Mouse (Mus musculus): ENCODE measurements around the gene Rpl34. TPM values are rescaled to one million over a fixed set of nuclear protein-coding genes. Genes with fewer than 3 reads are reported as not detected.

Rpl34 gene
- 949 and 1,083 TPM in 2 replicates for polyA plus RNA-seq (2016; fragmentation: Nextera tagmentation; extraction: Ambion mirVana)

DNA sequence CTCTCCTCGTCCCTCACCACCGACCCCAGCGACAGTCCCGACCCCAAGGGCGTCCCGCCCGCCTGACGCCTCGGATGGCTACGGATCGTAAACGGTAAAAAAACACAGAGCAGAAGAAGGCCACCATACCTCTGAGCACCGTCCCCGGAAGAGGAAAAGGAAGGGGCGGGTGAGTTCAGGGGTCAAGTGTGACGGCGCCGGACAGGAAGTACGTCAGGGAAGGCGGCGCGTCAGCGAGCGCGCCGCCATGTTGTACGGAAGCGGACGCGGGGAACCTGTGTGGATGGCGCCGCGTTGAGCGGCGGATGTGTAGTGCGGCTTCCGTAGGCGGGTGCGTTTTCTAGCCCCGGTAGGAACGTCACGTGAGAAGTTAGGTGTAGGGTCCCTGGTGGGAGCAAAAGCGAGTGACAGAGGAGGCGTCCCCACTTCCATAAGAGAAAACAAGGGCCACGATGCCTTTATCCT, at the start of gene Rpl34:
Gene Rpl34, minus strand, starts transcription at position 210 of the 465 bp plus-strand sequence.
- no peaks in the 10 kb centered on the region for H3K9me3 ChIP-seq (replicated peaks)
- H3K4me1 ChIP-seq, result peaks cover 24% of the 10 kb centered on the region
- H3K27ac ChIP-seq, result peak within 1 kb of the TSS; percentile 98
- peak; percentile 97 for DNase-seq (ENCODE audit: low spot score)
- no peaks in the 10 kb centered on the region for H3K27me3 ChIP-seq (ENCODE audit: low read depth, poor library complexity, severe bottlenecking)
- peaks cover 40% of the 10 kb centered on the region for H3K36me3 ChIP-seq
- peak within 1 kb of the TSS; percentile 97 for H3K4me3 ChIP-seq
- WGBS, result under 1% methylated on average over 45 of the region's 45 CpGs

DNA sequence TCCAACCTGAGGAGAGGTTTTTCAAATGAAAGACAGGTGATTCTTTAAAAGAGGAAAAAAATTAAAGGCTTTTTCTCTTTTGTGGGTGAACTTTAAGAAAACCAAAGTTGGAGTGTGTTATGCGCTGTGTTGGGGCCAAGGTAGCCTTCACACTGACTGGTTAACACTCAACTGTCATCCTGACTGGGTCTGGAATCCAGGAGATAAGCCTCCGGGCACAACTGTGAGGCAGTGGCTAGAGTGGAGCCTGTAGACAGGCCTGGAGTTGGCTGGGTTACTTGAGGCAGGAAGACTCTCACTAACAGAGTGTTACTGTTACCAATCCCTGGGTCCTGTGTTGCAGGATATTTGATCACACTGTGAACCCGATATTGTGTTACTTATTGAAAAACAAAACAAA, 38.0 kb upstream of the Rpl34 start:
- no peaks in the 10 kb centered on the region for H3K36me3 ChIP-seq
- no peaks in the 10 kb centered on the region for H3K27me3 ChIP-seq (ENCODE audit: low read depth, poor library complexity, severe bottlenecking)
- WGBS, result 81% methylated on average over 3 of the region's 3 CpGs
- no peak for DNase-seq (ENCODE audit: low spot score)
- no peaks in the 10 kb centered on the region for H3K4me1 ChIP-seq
- H3K4me3 ChIP-seq, result no peak overlapping the region
- no peak overlapping the region for H3K27ac ChIP-seq
- H3K9me3 ChIP-seq (replicated peaks), result no peaks in the 10 kb centered on the region

DNA sequence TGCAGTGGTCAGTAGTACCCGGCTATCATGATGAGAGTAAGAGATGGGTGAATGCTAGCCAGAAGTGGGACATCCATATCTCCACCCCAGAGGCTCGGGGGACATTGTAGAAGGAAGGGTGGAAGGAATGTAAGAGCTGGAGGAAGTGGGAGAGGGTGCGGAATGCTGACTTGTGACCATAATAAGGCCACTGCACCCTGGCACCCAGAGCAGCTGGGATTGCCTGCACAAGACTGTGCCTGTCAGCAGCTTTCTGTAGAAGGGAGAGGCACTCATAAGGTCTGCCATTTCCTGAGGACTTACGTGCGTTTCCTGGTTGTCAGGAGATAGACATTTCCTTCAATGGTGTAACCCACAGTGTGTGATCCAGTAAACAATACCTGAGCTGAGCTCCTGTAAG, 33.9 kb upstream of the Rpl34 start:
- Histone ChIP-seq H3K36me3 (no peaks in the 10 kb centered on the region), H3K27ac (no peak overlapping the region), H3K4me3 (no peak overlapping the region), H3K27me3 (ENCODE audit: low read depth, poor library complexity, severe bottlenecking) (no peaks in the 10 kb centered on the region), H3K9me3 (replicated peaks) (no peaks in the 10 kb centered on the region), H3K4me1 (peaks cover 10% of the 10 kb centered on the region)
- WGBS, result 83% methylated on average over 5 of the region's 5 CpGs
- DNase-seq (ENCODE audit: low spot score), result no peak

DNA sequence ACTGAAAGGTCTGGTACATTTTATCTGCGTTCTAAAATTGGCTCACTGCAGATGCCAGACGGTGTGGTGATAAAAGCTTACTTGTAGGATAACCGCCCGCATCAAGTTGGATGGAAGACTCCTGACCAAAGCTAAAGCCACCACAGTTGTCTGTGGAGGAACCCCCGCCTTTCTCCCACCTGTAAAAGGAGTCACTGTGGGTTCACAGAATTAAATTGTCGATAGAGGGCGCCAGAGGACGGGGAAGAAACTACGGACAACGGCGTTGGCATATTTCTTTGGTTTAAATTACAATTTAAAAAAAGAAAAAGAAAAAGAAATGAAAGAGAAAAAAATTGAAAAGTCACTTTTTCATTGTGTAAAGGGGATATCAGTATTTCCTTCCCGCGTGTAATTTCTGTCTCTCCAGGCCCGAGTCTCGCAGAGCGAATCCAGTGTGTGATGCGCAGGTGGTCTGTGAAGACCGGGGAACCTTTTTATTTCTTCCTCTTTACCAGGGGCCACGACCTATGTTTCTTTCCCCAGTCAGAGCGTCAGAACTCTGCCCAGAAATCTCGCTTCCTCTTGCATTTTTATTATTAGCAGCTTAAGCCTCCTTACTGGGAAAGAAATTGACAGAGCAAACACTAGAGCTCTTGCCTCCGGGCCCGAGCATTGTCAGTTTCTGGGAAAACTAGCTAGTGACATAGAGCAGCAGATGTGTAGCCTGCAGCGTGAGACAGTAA, 30.7 kb upstream of the Rpl34 start:
- 0 out of 2 replicates have a peak, but pooled peaks cover 4% of the 10 kb centered on the region for H3K27me3 ChIP-seq (ENCODE audit: low read depth, poor library complexity, severe bottlenecking)
- H3K27ac ChIP-seq, result peak overlapping the region; percentile 50; the same call in 1 of the 2 replicates
- H3K4me3 ChIP-seq, result no peak overlapping the region
- H3K9me3 ChIP-seq (replicated peaks), result no peaks in the 10 kb centered on the region
- peak; percentile 65 for DNase-seq (ENCODE audit: low spot score)
- H3K36me3 ChIP-seq, result no peaks in the 10 kb centered on the region
- peaks cover 22% of the 10 kb centered on the region for H3K4me1 ChIP-seq
- WGBS, result 58% methylated on average over 24 of the region's 24 CpGs

DNA sequence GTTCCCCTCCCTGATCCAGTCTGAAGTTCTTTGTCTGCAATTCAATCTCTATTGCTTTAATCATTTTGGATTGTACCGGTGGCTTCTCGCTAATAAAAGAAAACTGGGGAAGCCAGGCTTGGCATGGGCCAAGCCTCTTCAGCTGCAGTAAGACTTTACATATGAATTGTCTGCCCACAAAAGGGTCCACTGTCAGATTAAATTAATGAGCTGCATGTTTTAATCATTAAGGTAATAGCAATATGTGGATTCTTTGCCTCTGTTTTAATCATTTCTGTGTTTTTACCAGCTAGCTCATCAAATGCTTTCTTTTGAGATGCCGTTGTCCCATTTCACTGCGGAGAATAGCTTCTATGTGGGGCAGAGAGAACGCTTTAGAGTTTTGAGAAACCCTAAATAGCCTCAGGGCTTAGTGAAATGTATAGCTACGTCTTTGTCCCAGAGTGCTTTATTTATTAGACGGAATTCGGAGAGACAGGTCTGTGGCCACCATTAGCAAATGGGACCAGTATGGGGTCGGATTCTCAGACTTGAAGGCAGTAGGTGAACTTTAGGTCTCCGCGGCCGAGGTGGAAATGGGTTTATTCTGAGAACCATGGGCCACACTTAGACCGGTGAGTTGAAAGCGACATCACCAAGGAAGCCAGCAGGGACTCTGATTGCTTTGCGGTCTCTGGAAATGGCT, 28.1 kb upstream of the Rpl34 start:
- Histone ChIP-seq H3K27ac (no peak overlapping the region), H3K4me3 (no peak overlapping the region), H3K9me3 (replicated peaks) (no peaks in the 10 kb centered on the region), H3K4me1 (peaks cover 22% of the 10 kb centered on the region), H3K27me3 (ENCODE audit: low read depth, poor library complexity, severe bottlenecking) (0 out of 2 replicates have a peak, but pooled peaks cover 4% of the 10 kb centered on the region), H3K36me3 (no peaks in the 10 kb centered on the region)
- DNase-seq (ENCODE audit: low spot score), result no peak
- 80% methylated on average over 15 of the region's 15 CpGs for WGBS

DNA sequence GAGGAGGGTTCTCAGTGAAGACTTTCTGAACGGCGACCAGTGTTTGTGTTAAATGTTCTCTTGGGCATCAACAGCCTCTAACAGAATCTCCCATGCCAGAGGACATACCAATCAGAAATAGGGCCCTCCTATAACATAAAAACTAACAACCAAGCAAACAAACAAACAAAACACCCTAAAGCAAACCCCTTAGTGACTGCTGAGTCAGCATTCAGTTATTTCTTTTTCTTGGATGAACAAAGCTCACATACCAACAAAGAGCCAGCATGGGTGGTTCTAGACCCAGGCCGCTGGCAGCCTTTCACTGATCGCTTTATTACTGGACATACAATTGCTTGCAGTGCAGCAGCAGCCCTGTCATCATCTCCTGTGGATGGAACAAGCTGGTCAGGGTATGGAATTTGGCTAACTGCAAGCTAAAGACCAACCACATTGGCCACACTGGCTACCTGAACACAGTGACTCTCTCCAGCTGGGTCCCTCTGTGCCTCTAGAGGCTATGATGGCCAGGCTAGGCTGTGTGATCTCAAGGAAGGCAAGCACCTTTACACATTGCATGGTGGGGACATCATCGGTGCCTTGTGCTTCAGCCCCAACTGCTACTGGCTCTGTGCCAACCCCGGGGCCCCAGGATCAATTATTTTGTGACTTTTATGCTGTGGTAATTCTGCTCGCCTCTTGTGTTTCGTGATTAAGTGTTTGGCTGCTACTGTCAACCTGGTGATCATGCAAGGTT, 27.1 kb upstream of the Rpl34 start:
- H3K27ac ChIP-seq, result no peak overlapping the region
- DNase-seq (ENCODE audit: low spot score), result no peak
- no peak overlapping the region for H3K4me3 ChIP-seq
- WGBS, result 89% methylated on average over 8 of the region's 8 CpGs
- H3K27me3 ChIP-seq (ENCODE audit: low read depth, poor library complexity, severe bottlenecking), result 0 out of 2 replicates have a peak, but pooled peaks cover 4% of the 10 kb centered on the region
- no peaks in the 10 kb centered on the region for H3K9me3 ChIP-seq (replicated peaks)
- no peaks in the 10 kb centered on the region for H3K36me3 ChIP-seq
- peaks cover 22% of the 10 kb centered on the region for H3K4me1 ChIP-seq

DNA sequence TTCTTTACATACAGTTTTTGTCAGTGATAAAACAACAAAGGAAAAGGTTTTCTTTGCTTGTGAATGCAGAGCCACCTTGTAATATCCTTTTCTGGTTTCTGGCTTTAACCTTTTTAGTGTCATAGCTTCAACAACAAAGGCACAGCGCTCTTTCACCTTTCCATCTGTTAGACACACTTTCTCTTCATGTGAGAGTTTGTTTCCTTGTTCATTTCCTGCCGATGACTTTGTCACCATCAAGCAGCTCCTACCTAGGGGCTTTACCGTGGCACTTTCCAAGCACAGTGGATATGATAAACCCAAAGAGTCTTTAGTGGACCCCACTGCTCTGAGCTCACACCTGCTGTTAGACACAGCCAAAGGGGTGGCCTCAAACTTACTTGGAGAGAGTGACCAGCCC, 19.0 kb upstream of the Rpl34 start:
- 86% methylated on average over 3 of the region's 3 CpGs for WGBS
- no peak overlapping the region for H3K4me3 ChIP-seq

DNA sequence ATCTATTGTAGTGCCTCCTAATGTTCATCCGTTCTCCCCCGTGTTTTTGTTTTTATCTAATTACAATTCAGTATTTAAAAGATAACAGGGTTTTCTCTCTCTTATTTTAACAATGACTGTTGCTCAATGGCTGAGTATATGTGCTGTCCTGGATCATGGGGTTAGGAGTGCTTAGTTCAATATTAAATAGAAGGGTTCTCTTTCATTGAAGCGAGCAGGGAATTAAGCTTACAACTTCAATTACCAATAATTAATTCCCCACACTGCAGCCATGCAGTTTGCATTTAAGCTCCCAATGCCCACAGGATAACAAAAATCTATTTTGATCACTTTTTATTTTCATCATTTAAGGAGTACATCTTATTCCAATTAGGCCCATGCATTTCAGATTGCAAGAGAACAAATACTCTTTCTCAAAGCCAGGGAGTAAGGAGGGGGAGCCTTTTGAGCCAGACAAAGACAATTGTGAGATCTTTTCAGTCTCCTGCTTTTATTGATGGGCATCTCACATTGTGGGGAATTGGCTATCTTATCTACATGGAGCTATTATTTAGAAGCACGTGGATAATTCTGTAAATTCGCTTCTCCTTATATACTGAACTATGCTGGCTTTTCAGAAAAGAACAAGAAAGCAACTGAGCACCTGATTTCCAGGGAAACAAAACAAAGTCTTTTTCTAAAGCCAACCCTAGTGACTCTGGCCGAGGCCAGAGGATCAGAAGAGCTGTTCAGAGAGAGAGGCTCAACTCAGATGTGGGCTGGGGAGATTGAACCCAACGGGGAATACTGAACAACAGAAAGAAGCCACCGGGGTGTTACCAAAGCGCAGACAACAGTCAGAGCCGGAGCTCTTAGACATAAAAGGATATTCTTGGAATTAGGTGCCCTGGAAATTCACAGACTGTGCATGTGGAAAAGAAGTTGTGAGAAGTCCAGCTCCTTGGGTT, 16.7 kb upstream of the Rpl34 start:
- Histone ChIP-seq H3K9me3 (replicated peaks) (no peaks in the 10 kb centered on the region; the same call in 1 of the 2 replicates), H3K4me3 (no peak overlapping the region), H3K27ac (no peak overlapping the region), H3K27me3 (ENCODE audit: low read depth, poor library complexity, severe bottlenecking) (no peaks in the 10 kb centered on the region), H3K4me1 (no peaks in the 10 kb centered on the region), H3K36me3 (no peaks in the 10 kb centered on the region)
- DNase-seq (ENCODE audit: low spot score), result no peak
- 85% methylated on average over 10 of the region's 10 CpGs for WGBS

More for the DNA sequence above, 19.0 kb upstream of the Rpl34 start:
- H3K4me1 ChIP-seq, result no peaks in the 10 kb centered on the region
- H3K27ac ChIP-seq, result no peak overlapping the region
- H3K9me3 ChIP-seq (replicated peaks), result no peaks in the 10 kb centered on the region; the same call in 1 of the 2 replicates
- no peak for DNase-seq (ENCODE audit: low spot score)
- H3K27me3 ChIP-seq (ENCODE audit: low read depth, poor library complexity, severe bottlenecking), result no peaks in the 10 kb centered on the region
- no peaks in the 10 kb centered on the region for H3K36me3 ChIP-seq

DNA sequence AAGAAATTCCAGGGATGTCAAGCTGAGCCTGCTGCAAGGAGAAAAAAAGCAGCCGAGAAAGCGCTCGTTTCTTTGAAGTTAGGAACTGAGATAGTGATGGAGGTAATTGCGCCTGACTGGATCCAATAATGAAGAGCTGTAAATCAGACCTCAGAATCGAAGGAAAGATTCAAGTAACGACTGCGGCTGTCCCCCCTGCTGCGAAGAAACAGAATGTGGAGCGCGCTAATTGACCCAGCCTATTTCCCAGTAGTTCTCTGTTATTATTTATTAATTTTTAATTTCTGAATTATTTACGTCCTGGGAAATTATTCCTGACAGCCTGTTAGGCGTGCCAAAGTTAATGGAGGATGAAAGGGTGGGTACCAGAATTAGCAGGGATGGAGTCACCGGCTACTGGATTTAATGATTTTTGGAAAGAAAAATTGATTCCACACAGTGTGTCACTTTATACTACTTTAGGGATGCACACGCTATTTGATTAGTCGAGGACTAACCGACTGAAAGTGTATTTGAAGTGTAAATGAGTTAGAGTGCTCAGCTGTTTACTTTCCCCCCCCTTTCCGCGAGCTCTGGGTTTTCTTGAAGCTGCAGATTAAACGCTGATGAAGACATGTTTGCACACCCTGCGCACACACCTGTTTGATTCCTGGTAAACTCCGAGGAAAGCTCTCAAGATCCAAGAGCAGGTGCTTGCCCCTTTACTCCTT, 7.6 kb upstream of the Rpl34 start:
- 21% methylated on average over 21 of the region's 21 CpGs for WGBS
- H3K27me3 ChIP-seq (ENCODE audit: low read depth, poor library complexity, severe bottlenecking), result no peaks in the 10 kb centered on the region
- no peak for DNase-seq (ENCODE audit: low spot score)

DNA sequence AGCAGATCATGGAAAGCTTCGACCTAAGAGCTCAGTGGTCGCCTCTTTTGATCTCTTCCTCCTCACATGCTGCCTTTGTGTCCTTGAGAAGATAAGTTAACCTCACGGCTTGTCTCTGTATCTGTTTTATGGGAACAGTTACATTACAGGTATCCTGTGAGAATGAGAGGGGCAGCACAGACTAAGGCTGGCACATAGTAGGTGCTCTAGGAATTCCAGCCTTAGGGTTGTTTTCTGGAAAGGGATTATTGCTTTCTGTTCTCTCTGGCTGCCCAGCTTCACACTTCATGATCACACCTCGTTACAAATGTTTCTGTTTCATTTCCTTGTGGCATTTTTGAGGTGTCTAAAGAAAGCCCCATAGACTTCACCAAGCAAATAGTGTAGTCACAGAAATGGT, 6.6 kb upstream of the Rpl34 start:
- H3K36me3 ChIP-seq, result no peaks in the 10 kb centered on the region
- 37% methylated on average over 4 of the region's 4 CpGs for WGBS
- no peaks in the 10 kb centered on the region for H3K9me3 ChIP-seq (replicated peaks)
- DNase-seq (ENCODE audit: low spot score), result no peak
- H3K27me3 ChIP-seq (ENCODE audit: low read depth, poor library complexity, severe bottlenecking), result no peaks in the 10 kb centered on the region
- H3K27ac ChIP-seq, result no peak overlapping the region
- no peak overlapping the region for H3K4me3 ChIP-seq
- H3K4me1 ChIP-seq, result peaks cover 18% of the 10 kb centered on the region

More for the DNA sequence above, 7.6 kb upstream of the Rpl34 start:
- Histone ChIP-seq H3K36me3 (no peaks in the 10 kb centered on the region), H3K9me3 (replicated peaks) (no peaks in the 10 kb centered on the region), H3K4me3 (no peak overlapping the region), H3K27ac (no peak overlapping the region), H3K4me1 (peaks cover 18% of the 10 kb centered on the region)

DNA sequence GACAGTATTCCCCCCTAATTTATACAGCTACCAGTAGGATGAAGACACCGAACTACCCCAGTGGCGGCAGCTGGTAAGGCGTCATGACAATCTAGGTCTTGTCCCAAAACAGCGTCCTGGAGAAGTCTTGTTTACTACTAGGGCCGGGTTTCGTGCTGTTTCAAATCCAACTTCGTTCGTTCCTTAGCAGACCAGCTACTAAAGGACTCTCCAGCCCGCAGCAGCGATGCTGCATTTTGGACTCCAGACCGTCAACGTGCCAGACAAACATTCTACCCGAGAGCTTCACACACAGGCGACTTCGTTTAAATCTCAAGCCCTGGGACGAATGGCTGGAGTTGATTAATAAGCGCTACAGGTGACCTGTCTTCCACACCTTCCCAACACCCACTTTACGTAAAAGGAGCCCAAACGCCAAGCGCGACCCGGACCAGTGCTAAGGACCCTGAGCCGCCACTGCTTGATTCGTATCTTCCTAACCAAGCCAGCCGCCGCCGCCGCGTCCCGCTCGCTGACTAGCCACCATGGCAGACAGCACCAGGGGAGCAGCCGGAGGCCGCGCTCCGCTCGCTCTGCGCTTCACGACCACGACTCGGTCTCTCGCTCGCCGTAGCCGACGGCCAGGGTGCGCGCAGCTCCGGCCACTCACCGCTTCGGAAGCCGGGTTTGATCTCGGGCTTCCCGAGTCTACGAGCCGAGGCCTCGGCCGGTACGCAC, 568 bp downstream of the Rpl34 start:
- peak overlapping the region; percentile 98 for H3K27ac ChIP-seq
- under 1% methylated on average over 58 of the region's 58 CpGs for whole genome bisulfite sequencing
- peak overlapping the region; percentile 97 for H3K4me3 ChIP-seq
- DNase-seq (ENCODE audit: low spot score), result peak; percentile 64
- H3K36me3 ChIP-seq, result peaks cover 46% of the 10 kb centered on the region
- H3K9me3 ChIP-seq (replicated peaks), result no peaks in the 10 kb centered on the region
- no peaks in the 10 kb centered on the region for H3K27me3 ChIP-seq (ENCODE audit: low read depth, poor library complexity, severe bottlenecking)
- H3K4me1 ChIP-seq, result peaks cover 24% of the 10 kb centered on the region

Measured in limb, embryonic 10.5 days (tissue).